Mouse (Mus musculus) kidney, adult 11 months (tissue): ENCODE results near the gene Cxcr5.
A peak's percentile ranks its signal among the peaks of the same experiment; 100 is the strongest.

Source experiments
- DNase-seq: peaks from one replicate; pipeline ENCODE4 v3.0.0; 2022

Gene Cxcr5

GRCm38 (mm10) chr9:44477339-44478228, 84.1 kb downstream of the Cxcr5 start:
- DNase-seq = peak; percentile 81

DNA sequence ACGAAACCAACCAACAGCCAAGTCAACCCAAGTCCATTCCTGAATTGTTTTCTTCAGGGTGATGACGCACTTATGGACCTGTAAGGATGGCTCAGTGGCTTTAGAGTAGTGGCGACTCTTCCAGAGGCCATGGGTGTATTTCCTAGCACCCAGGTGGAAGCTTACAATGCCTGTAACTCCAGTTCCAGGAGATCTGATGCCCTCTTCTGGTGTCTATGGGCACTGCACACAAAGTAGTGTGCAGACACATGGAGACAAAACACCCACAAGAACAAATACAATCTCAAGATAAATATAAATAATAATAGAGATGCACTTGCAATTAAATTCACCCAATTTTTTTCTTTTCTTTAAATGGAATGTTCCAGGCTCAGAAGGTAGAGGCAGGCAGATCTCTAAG, 85.7 kb downstream of the Cxcr5 start:
- no peak for DNase-seq

- no peak for DNase-seq
These were observed 87.3 kb downstream of the Cxcr5 start for GRCm38 (mm10) chr9:44474327-44474726.

GRCm38 (mm10) chr9:44473184-44473583, 88.5 kb downstream of the Cxcr5 start:
- DNase-seq = no peak

GRCm38 (mm10) chr9:44468800-44469199, 92.9 kb downstream of the Cxcr5 start:
- DNase-seq = no peak

- peak; percentile 64 for DNase-seq
These were observed 93.5 kb downstream of the Cxcr5 start for GRCm38 (mm10) chr9:44468224-44468623.

- DNase-seq = no peak
These were observed 99.7 kb downstream of the Cxcr5 start for GRCm38 (mm10) chr9:44461950-44462349.
